Mouse (Mus musculus) midbrain, embryonic 10.5 days (tissue): ENCODE measurements at regions not wholly inside any gene's neighbourhood (a gene's known extent, or its start where the extent isn't known, plus 50 kb on each side); places are given as distances from the start of the nearest gene placed in this dataset.

Experiments used
- DNase-seq: peaks from one replicate; pipeline ENCODE4 v3.0.0-alpha.2; 2017; ENCODE audit warnings: low spot score
- H3K27ac ChIP-seq: fragments of 300-500 bp; sonication (generic); replicated peaks from 2 replicates; pipeline ENCODE4 v1.5.1; 2016; ENCODE audit warnings: mild to moderate bottlenecking
- H3K27me3 ChIP-seq: fragments of 300-500 bp; sonication (generic); 2 replicates; pipeline ENCODE4 v1.6.1; 2016; ENCODE audit warnings: low read depth, mild to moderate bottlenecking; ENCODE audit not compliant: poor library complexity, severe bottlenecking
- H3K36me3 ChIP-seq: fragments of 300-500 bp; sonication (generic); 2 replicates; pipeline ENCODE4 v1.6.1; 2016; ENCODE audit warnings: mild to moderate bottlenecking, moderate library complexity
- H3K4me1 ChIP-seq: fragments of 300-500 bp; sonication (generic); 2 replicates; pipeline ENCODE4 v1.6.1; 2016
- H3K4me3 ChIP-seq: fragments of 300-500 bp; sonication (generic); 2 replicates; pipeline ENCODE4 v1.5.1; 2016; ENCODE audit warnings: mild to moderate bottlenecking, moderate library complexity
- H3K9me3 ChIP-seq: fragments of 300-500 bp; sonication (generic); replicated peaks from 2 replicates; pipeline ENCODE4 v1.6.1; 2016; ENCODE audit warnings: mild to moderate bottlenecking
- WGBS: fragments of 180-500 bp; shearing (Covaris S2); methylation state at CpG from one replicate; pipeline ENCODE4 v1.1.7; 2016; 5-methylcytosine and 5-hydroxymethylcytosine counted together

- Histone ChIP-seq H3K4me1 (no peaks in the 10 kb centered on the region), H3K27ac (no peak overlapping the region), H3K9me3 (no peaks in the 10 kb centered on the region), H3K4me3 (no peak overlapping the region), H3K36me3 (no peaks in the 10 kb centered on the region), H3K27me3 (no peaks in the 10 kb centered on the region)
- no peak for DNase-seq
- 93% methylated on average over 3 of the region's 3 CpGs for WGBS
These were observed 176.4 kb upstream of the Gjb5 start for GRCm38 (mm10) chr4:127534411-127534810.

GRCm38 (mm10) chr4:127533726-127534125, 175.7 kb upstream of the Gjb5 start:
- H3K27me3 ChIP-seq = no peaks in the 10 kb centered on the region
- WGBS = 69% methylated on average over 4 of the region's 4 CpGs
- no peaks in the 10 kb centered on the region for H3K4me1 ChIP-seq
- H3K9me3 ChIP-seq = no peaks in the 10 kb centered on the region
- no peak overlapping the region for H3K4me3 ChIP-seq
- no peak for DNase-seq
- no peaks in the 10 kb centered on the region for H3K36me3 ChIP-seq
- H3K27ac ChIP-seq = no peak overlapping the region

GRCm38 (mm10) chr4:127530779-127531178, 172.8 kb upstream of the Gjb5 start:
- no peaks in the 10 kb centered on the region for H3K9me3 ChIP-seq
- no peak for DNase-seq
- no peaks in the 10 kb centered on the region for H3K27me3 ChIP-seq
- peaks cover 8% of the 10 kb centered on the region; the same call in 1 of the 2 replicates for H3K4me1 ChIP-seq
- no peak overlapping the region for H3K4me3 ChIP-seq
- 88% methylated on average over 11 of the region's 11 CpGs for WGBS
- H3K27ac ChIP-seq = no peak overlapping the region
- no peaks in the 10 kb centered on the region for H3K36me3 ChIP-seq

- WGBS = 93% methylated on average over 2 of the region's 2 CpGs
- no peaks in the 10 kb centered on the region for H3K36me3 ChIP-seq
- no peak overlapping the region for H3K4me3 ChIP-seq
- no peak overlapping the region for H3K27ac ChIP-seq
- H3K9me3 ChIP-seq = no peaks in the 10 kb centered on the region
- no peak for DNase-seq
- no peaks in the 10 kb centered on the region for H3K4me1 ChIP-seq
- H3K27me3 ChIP-seq = no peaks in the 10 kb centered on the region
These were observed 164.2 kb upstream of the Gjb5 start for GRCm38 (mm10) chr4:127522151-127522550.

- no peak overlapping the region for H3K4me3 ChIP-seq
- H3K4me1 ChIP-seq = no peaks in the 10 kb centered on the region
- no peak for DNase-seq
- H3K27me3 ChIP-seq = no peaks in the 10 kb centered on the region
- no peak overlapping the region for H3K27ac ChIP-seq
- H3K9me3 ChIP-seq = no peaks in the 10 kb centered on the region
- no peaks in the 10 kb centered on the region for H3K36me3 ChIP-seq
- WGBS = 93% methylated on average over 1 of the region's 1 CpGs
These were observed 160.0 kb upstream of the Gjb5 start for GRCm38 (mm10) chr4:127517978-127518377.

- Histone ChIP-seq H3K27ac (no peak overlapping the region), H3K27me3 (no peaks in the 10 kb centered on the region), H3K9me3 (no peaks in the 10 kb centered on the region), H3K36me3 (no peaks in the 10 kb centered on the region), H3K4me1 (no peaks in the 10 kb centered on the region), H3K4me3 (no peak overlapping the region)
- no peak for DNase-seq
- WGBS = 87% methylated on average over 7 of the region's 7 CpGs
These were observed 159.6 kb upstream of the Gjb5 start for GRCm38 (mm10) chr4:127517539-127517938.

- DNase-seq = no peak
These were observed 152.0 kb upstream of the Gjb5 start for GRCm38 (mm10) chr4:127509936-127510335.

GRCm38 (mm10) chr4:127502621-127503020, 144.6 kb upstream of the Gjb5 start:
- DNase-seq = no peak

More at GRCm38 (mm10) chr4:127509936-127510335, 152.0 kb upstream of the Gjb5 start:
- no peaks in the 10 kb centered on the region for H3K4me1 ChIP-seq
- no peak overlapping the region for H3K4me3 ChIP-seq
- no peaks in the 10 kb centered on the region for H3K9me3 ChIP-seq
- no peaks in the 10 kb centered on the region for H3K36me3 ChIP-seq
- no peaks in the 10 kb centered on the region for H3K27me3 ChIP-seq
- no peak overlapping the region for H3K27ac ChIP-seq
- 86% methylated on average over 9 of the region's 9 CpGs for WGBS

GRCm38 (mm10) chr4:127501881-127502280, 143.9 kb upstream of the Gjb5 start:
- no peaks in the 10 kb centered on the region for H3K27me3 ChIP-seq
- WGBS = 91% methylated on average over 7 of the region's 7 CpGs
- no peak overlapping the region for H3K4me3 ChIP-seq

More at GRCm38 (mm10) chr4:127502621-127503020, 144.6 kb upstream of the Gjb5 start:
- Histone ChIP-seq H3K36me3 (no peaks in the 10 kb centered on the region), H3K4me1 (no peaks in the 10 kb centered on the region), H3K27ac (no peak overlapping the region), H3K27me3 (no peaks in the 10 kb centered on the region), H3K9me3 (no peaks in the 10 kb centered on the region), H3K4me3 (no peak overlapping the region)
- 88% methylated on average over 6 of the region's 6 CpGs for WGBS

GRCm38 (mm10) chr4:127487016-127487780, 129.2 kb upstream of the Gjb5 start:
- H3K27ac ChIP-seq = no peak overlapping the region
- 51% methylated on average over 10 of the region's 10 CpGs for WGBS
- no peaks in the 10 kb centered on the region for H3K36me3 ChIP-seq
- H3K4me1 ChIP-seq = no peaks in the 10 kb centered on the region
- no peaks in the 10 kb centered on the region for H3K9me3 ChIP-seq
- H3K27me3 ChIP-seq = no peaks in the 10 kb centered on the region
- no peak for DNase-seq
- no peak overlapping the region for H3K4me3 ChIP-seq

More at GRCm38 (mm10) chr4:127501881-127502280, 143.9 kb upstream of the Gjb5 start:
- no peaks in the 10 kb centered on the region for H3K36me3 ChIP-seq
- no peaks in the 10 kb centered on the region for H3K9me3 ChIP-seq
- no peak overlapping the region for H3K27ac ChIP-seq
- no peaks in the 10 kb centered on the region for H3K4me1 ChIP-seq
- no peak for DNase-seq

GRCm38 (mm10) chr4:127485238-127485637, 127.3 kb upstream of the Gjb5 start:
- Histone ChIP-seq H3K4me1 (0 out of 2 replicates have a peak, but pooled peaks cover 4% of the 10 kb centered on the region), H3K27ac (no peak overlapping the region), H3K9me3 (no peaks in the 10 kb centered on the region), H3K27me3 (no peaks in the 10 kb centered on the region), H3K36me3 (no peaks in the 10 kb centered on the region), H3K4me3 (no peak overlapping the region)
- WGBS = 73% methylated on average over 5 of the region's 5 CpGs
- no peak for DNase-seq

- WGBS = 64% methylated on average over 4 of the region's 4 CpGs
- DNase-seq = no peak
- H3K9me3 ChIP-seq = no peaks in the 10 kb centered on the region
These were observed 124.5 kb upstream of the Gjb5 start for GRCm38 (mm10) chr4:127482461-127482860.

GRCm38 (mm10) chr4:127480339-127480738, 122.4 kb upstream of the Gjb5 start:
- Histone ChIP-seq H3K9me3 (no peaks in the 10 kb centered on the region), H3K27me3 (no peaks in the 10 kb centered on the region), H3K27ac (no peak overlapping the region), H3K4me3 (no peak overlapping the region), H3K4me1 (0 out of 2 replicates have a peak, but pooled peaks cover 4% of the 10 kb centered on the region), H3K36me3 (no peaks in the 10 kb centered on the region)
- WGBS = 81% methylated on average over 5 of the region's 5 CpGs
- DNase-seq = no peak

More at GRCm38 (mm10) chr4:127482461-127482860, 124.5 kb upstream of the Gjb5 start:
- H3K4me3 ChIP-seq = no peak overlapping the region
- H3K27ac ChIP-seq = no peak overlapping the region
- 0 out of 2 replicates have a peak, but pooled peaks cover 4% of the 10 kb centered on the region for H3K4me1 ChIP-seq
- no peaks in the 10 kb centered on the region for H3K36me3 ChIP-seq
- H3K27me3 ChIP-seq = no peaks in the 10 kb centered on the region
